Mouse (Mus musculus): ENCODE measurements around the gene Lcn8.
"Not testable (repeated sequence)": the region's sequence is repeated elsewhere in the genome, so short reads cannot be mapped to it uniquely, and the experiment has no call there.

Gene Lcn8

GRCm38 (mm10) chr2:25664125-25664524, 11.2 kb downstream of the Lcn8 start:
- DNase-seq (ENCODE audit: low read depth, low spot score): no peak

DNA sequence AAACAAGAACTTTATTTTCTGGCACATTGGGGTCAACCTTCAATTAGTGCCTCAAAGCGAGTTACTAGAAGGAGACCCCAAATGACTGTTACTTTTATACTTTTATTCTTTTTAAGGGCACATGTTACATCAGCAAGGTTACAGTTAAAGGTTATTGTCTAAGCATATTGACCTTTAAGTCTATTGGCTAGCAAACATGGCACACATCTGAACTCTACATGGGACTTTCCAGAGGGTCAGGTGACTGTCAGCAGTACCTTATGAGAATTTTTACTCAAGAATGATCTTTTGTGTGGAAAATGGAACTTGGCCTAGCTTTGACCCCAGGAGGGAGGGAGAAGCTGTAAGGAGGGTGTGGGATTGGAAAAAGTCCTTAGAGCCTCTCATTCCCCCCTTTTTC, 13.6 kb downstream of the Lcn8 start:
- DNase-seq (ENCODE audit: low read depth, low spot score): no peak

DNA sequence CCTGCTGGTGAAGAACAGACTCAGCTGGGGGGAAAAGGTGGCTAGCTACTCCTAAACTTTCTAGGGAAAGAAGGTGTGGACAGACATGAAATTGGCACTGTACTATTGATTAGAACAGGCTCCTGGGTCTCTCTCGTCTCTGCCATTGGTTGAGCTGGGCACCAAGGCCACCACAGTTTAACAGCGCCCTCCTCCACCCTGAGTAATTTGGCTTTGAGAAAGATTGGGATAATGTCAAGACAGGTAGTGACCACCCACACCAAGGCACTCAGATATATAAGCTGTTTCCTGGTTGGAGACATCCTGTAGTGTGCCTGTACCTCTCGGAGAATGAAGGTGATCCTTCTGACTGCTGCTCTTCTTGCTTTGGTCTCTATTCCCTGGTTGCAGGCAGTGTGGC, 23.6 kb downstream of the Lcn8 start, which contains the start of gene Lcn6:
Gene Lcn6 (plus strand): TSS at position 301 of the 400 bp plus-strand sequence.
- DNase-seq (ENCODE audit: low read depth, low spot score): no peak

DNA sequence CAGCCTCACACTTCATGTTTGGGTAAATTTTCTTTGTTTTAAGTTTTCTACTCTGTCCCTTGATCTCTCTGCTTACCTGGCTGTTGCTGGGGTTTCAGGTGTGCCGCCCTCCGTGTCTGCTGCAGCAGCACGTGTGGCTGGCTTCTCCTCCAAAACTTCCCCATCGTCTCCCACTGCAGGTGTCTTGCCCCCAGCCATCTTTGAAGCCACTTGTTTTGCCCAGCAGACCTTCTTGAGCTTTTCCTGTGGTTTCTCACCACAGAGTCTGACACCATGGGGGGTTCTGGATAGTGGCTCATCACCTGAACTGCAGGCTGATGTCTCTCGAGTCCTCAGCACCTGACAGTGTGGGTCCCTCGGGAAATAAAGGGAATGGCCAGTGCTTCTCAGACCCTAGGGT, 26.6 kb downstream of the Lcn8 start:
- DNase-seq (ENCODE audit: low read depth, low spot score): no peak

DNA sequence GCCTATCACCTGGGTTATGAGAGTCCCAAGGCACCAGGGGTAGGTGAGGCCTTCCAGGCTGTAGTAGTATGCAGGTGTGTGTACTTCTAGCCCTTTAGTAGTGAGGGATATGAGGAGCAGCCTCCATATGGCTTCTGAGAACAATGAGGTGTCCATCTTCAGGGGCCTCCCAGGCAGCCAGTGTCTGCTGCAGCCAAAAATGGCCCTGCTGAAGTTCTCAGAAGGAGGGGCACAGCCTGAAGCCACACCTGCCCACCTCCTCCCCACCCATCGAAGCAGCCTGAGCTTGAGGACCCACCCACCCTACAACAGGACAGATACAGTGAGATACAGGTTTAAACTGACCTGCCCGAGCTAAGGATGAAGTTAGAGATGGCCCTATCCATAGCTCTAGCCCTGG, 29.5 kb downstream of the Lcn8 start, which contains the start of gene Lcn10:
Gene Lcn10 (plus strand): TSS at position 301 of the 400 bp plus-strand sequence.
- no peak for DNase-seq (ENCODE audit: low read depth, low spot score)

GRCm38 (mm10) chr2:25686941-25687340, 34.0 kb downstream of the Lcn8 start:
- DNase-seq (ENCODE audit: low read depth, low spot score): peak; percentile 68

DNA sequence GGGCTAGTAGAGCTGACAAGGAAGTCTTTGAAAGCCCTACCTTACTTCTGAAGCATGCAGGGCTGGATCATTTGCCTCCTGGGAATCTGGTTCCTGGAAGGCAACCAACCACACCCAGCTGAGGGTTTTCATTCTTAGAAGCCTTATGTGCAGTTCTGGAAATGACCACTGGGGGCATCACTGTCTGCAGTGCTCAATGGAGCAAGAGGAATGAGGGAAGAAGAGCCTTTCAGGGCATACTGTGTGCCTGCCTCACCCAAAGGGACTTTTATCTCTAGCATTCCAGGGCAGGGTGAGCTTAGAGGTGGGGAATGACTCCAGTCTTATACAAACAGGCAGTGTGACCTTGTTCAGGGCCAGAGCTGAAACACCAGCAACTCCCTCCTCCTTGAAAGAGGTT, 41.7 kb downstream of the Lcn8 start:
- DNase-seq (ENCODE audit: low read depth, low spot score): peak; percentile 89

GRCm38 (mm10) chr2:25696951-25697350, 44.0 kb downstream of the Lcn8 start:
- no peak for DNase-seq (ENCODE audit: low read depth, low spot score)

DNA sequence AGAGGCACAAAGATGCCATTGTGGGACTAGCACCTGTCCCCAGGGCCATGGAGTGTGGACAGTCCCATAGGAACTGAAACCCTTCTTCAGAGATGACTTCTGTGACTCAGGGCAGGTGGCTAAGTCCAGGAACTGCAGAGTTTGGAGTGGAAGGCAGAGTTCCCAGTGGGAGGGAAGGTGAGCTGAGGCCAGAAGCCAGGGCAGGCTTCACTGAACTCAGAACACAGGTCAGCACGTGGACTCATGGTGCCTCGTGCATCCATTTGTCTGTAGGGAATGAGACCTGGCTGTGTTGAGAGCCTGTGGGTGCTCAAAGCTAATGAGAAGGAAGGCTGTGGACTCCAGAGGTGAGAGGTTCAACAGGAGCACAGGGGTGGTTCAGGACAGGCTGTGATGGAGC, 45.8 kb downstream of the Lcn8 start:
- no peak for DNase-seq (ENCODE audit: low read depth, low spot score)

DNA sequence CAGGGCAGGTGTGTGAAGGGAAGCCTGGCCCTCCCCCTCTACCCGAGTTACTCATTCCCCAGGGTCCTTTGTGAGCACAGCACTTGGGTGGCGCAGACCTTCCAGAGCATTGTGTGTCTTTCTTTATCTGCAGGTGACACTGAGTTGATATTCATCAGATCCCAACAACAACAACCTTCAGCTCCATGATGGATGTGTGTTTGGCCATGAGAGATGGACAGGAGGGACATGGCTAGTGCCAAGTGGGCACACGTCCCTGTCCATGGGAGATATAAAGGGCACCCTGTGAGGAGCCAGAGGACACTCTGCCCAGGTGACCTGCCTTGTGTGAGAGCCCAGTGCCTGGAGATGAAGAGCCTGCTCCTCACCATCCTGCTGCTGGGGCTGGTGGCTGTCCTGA, 46.8 kb downstream of the Lcn8 start, which contains the start of gene Obp2a:
Gene Obp2a (plus strand): TSS at position 301 of the 400 bp plus-strand sequence.
- not testable (repeated sequence) for DNase-seq (ENCODE audit: low read depth, low spot score)

DNA sequence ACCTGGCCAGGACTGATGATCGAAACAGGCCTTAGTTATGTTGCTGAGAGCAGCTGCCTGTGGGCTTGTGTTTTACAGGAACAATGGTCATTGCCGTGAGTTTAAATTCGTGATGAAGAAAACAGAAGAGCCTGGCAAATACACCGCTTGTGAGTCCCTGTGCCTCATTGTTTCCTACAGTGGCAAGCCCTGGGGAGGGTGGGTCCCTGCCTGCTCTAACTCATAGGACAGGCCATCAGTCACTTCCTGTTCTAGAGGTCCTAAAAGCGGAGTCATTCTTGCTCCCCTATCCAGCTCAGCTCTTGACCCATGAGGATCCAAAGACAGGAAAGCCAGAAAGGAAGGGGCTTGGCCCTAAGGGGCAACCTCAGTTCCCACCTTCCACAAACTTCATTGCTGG, 48.1 kb downstream of the Lcn8 start:
- no peak for DNase-seq (ENCODE audit: low read depth, low spot score)

DNA sequence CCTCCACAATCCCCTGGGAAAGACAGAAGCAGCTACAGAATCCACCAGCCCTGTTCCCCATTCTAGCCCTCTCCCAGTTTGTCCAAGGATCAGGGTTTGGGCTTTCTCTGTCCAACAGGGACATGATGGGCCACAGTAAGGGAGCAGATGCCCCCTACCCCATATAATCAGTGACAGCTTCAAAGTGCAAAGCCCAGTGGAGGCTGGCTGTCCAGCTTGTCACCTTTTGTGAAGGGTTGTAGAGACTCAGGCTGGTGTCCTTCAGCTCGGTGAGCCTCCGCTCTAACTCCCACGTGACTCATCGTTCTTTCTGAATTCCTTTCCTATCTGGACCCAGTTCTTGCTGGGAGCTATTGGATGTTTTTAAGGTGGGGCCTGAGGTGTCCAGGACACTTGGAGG, 50.8 kb downstream of the Lcn8 start:
- DNase-seq (ENCODE audit: low read depth, low spot score): no peak
